Mouse (Mus musculus) frontal cortex, adult 2 months (tissue): Measurements from ENCODE around the gene Gmeb2. TPM values are rescaled to one million over a fixed set of nuclear protein-coding genes. Genes with fewer than 3 reads are reported as not detected.

Experiments used
- DNase-seq, 2 experiments: peaks; one replicate each; pipeline ENCODE4 v3.0.0; 2022; ENCODE audit warnings: low spot score in 1 of 2; ENCODE audit errors: extremely low spot score in 1 of 2
- polyA plus RNA-seq: library from polyadenylated mRNA; depleted of rRNA; stranded (reverse); fragments of >200 nt; gene quantifications from 2 replicates; pipeline ENCODE4 v1.2.3, GENCODE M21; 2012; rRNA removed

Gmeb2 gene
- polyA plus RNA-seq, 1 experiment, result 21.7 TPM

DNA sequence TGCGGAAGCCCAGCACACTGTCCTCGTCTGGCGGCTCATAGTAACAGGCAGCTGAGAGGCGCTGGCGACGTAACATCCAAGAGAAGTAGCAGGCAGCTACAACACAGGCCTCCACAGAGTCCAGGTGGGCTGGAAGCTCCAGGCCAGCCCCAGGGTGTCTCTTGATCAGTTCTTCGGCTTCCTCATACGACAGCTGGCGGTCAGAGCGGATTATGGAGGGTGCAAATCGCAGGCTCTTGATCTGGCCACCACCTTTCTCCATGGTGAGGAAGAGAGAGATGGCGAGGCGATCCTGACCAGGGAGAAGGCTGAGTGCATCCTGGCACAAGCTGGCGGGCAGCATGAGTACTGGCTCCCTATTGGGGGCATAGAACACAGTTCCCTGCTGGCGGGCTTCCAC is 54.4 kb downstream of the Gmeb2 start:
- DNase-seq, result no peak

DNA sequence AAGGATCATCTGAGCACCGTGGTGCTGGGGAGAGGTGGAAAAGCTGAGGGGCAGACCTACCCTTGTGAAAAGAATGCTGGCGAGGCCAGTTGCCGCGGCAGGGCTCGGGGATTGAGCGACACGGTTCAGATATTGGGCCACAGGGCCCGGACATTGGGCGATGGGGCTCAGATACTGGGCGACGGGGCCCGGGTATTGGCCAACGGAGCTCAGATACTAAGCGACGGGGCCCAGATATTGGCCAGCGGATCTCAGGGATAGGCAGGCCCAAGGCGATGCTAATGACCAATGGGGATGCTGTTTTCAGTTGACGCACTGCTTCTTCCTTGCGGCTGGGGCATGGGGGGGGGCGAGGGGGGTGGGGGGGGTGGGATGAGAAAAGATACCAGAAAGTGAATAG is 56.7 kb downstream of the Gmeb2 start:
- DNase-seq, result no peak

DNA sequence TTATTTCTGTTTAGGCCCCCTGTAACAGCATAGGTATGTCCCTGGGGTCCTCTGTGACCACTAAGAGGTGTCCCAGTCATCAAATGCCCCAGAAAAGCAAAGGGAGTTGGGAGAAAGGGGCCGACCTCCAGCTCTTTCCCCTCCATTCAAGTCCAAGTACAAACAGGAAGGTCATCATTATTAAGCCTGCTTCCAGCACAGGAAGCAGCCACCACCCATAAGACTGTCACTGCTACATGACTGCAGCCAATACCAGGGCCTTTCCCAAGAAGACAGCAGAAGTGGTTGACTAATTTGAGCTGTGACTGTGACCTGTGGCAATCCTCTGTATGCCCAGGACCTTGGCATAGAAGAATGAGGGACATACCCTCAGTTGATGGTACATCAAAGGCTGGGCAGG is 59.5 kb downstream of the Gmeb2 start:
- no peak for DNase-seq

DNA sequence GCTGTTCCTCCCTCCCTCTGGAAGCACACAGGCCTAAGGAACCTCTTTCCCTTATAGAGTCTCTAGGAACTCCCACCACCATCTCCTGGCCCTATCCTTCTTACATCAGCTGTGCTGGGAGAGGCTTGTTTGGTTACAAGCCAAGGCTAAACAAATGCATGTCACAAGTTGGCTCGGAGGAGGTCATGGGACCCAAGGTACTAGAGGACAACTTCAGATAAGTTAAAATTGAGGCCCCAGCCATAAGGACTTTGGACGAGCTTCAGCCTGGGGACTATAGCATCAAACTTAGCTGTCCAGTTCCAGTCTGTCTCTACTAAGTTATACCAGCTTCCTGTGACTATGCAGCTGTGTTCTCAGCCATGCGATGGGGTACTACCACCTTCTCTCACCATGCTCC is 60.7 kb downstream of the Gmeb2 start:
- DNase-seq, result no peak

DNA sequence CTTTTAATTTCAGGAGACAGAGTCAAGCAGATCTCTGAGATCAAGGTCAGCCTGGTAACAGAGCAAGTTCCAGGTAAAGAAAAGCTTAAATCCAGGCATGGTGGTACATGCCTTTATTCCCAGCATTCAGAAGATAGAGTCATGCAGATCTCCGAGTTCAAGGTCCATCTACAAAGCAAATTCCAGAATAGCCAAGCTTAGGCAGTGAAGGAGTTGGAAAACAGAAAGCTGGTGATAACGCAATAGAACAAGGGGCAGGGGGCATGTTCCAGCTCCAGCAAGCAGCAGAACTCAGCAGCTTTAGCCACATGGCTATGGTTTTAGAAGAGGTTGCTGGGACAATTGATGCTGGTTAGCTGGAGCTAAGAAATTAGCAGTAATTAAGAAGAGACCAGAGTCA is 62.8 kb downstream of the Gmeb2 start:
- no peak for DNase-seq

DNA sequence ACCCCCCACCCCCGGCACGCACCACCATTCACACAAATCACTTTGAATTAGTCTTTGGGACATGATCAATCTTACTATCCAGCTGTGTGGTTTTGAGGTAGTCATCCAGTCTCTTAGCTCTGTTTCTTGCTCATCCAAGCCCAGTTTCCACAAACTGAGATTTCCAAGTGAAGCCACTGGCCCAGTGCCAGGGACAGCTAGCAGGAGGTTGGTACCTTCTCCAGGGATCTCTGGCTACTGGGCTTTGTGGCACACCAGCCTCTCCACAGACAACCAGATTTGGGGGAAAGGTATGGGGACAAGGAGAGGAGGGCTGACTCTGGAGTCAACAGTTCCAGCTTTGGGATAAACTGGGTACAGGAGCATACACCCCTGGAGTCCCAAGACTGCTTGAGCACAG is 67.5 kb downstream of the Gmeb2 start:
- peak in 1 of 2 experiments; percentile 12 for DNase-seq

DNA sequence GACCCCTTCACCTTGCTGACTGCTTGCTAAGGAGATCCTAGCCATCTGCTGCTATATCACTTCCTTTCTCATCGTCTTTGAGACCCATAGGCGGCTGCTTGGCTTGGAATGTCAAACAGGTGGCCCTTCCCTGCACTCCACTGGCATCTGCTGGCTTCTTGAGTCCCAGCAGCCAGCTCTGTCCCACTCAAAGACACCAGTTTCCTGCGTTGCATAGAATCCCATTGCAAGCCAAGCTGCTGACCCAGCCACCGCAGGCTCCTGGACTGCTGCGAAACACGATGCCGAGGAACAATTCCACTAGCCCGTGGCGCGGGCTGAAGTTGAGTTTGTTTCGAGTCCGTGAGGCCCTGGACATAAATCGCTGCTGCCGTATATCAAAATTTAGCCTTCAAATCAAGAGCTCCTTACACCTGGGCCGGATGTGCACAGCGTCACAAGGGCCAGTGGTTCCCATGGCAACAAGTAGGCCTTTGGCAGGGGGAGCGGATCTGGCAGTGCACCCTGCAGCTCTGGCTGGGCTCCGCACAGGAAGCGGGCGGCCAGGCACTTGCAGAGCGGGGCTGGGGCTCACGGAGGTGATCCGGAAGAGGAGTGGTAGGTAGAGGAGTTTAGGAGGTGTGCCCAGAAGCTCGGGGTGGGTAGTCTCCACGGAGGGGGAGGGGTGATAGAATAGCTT is 68.2 kb downstream of the Gmeb2 start, which contains the start of gene Fndc11:
Gene Fndc11 (plus strand): TSS at position 476 of the 679 bp plus-strand sequence.
- peak; percentile 14 to 53 for DNase-seq

DNA sequence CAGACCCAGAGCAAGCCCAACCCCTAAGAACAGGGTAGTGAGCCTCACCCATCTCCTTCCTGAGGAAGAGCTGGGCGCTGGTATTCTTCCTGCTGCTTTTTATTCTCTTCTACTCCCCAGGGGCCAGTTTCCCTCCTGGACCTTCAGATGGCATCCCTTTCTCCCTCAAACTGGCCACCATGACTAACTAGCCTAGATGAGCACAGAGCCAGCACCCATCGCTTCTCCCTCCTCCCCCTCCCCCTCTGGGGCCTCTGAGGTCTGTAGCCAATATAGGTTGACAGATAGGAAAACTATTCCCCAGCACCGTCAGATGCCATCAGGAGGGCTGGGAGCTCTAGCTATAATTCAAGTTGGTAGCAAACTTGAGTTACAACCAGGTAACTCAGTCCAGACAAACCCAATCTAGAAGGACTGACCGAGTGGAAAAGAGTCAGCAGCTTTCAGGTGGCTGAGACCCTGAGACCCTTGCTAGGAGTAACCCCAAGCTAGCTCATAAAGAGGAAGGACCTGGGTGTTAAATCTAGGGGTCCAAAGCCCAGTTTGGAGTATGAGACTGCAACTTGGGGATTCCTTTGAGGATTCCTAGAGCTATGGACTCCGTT is 68.9 kb downstream of the Gmeb2 start:
- no peak for DNase-seq

DNA sequence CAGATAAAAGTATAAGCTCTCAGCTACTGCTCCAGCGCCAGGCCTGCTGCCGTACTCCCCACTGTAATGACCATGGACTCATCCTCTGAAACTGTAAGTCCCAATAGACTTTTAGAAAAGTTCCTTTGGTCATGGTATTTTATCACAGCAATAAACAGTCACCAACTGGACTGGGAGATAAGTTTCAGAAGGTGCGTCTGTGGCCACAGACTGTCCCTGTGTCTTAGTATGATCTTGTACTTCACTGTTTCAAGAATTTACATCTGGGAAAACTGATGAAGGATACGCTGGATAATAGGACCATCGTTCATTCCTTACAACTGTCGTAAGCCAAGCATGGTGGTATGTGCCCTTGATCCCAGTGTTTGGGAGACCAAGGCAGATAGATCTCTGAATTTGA is 71.8 kb downstream of the Gmeb2 start:
- DNase-seq, result no peak

DNA sequence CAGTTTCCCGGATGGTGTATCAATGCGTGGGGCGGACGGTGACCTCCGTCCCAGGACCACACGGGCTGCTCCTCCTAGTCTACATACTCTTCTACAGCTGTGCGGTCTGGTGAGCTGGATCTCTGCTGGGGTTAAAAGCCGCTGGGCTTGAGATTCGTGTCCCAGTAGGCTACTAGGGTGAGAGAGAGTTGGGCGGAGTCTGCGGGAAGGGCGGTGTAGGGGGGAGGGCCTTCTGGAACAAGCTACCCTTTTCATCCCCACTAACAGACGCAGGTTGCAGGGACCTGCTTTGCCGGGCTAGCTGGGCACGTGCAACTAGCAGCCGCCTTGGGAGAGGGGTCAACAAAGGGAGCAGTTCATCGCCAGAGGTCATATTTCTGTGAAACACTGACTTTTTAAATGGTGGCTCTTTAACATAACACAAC is 74.8 kb downstream of the Gmeb2 start, which contains the start of gene Srms:
Gene Srms (minus strand): TSS at position 165 of the 425 bp plus-strand sequence.
- no peak for DNase-seq

DNA sequence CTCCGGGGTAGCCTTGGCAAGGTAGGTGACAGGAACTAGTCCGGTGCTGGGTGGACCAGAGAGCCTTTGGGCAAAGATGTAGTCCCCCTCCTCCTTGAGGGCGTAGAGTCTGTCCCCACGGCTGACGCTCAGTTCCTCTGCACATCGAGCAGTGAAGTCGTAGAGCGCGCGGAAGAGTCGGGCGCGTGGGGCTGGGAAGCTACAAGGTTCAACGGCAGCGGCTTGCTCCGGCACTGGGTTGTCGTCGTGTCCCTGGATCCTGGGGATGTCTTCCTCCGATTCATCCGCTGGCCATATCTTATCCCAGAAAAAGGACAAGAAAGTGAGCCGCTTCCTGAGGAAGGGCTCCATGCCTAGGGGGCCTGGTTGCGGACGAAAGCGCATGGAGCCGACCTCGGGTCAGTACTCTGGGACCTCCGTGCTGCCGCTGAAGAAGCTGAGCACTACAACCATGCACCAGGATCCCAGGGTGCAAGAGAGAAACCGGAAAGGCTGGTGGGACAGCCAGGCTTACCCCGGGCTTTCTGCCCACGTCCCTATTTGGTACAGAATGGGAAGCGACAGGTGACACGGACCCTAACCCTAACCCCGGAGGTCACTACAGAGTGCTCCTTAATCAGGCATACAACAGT is 75.3 kb downstream of the Gmeb2 start:
- no peak for DNase-seq

DNA sequence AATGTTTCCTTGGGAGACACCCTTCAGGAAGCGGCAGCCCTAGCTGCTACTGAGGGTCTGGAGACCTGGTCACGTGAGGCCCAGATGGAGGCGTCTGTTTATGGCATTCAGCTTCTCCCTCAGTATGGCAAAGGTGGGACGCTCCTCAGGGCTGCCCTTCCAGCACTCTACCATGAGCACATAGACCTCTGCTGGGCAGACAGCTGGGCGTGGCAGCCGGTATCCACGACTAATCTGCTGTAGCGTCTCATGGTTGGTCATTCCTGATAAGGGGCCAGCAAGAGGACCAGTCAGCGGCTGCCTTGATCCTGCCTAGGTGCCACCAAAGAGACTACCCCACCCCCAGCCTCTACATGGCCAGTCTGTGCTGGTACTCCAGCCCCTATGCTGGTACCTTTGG is 81.7 kb downstream of the Gmeb2 start:
- no peak for DNase-seq

DNA sequence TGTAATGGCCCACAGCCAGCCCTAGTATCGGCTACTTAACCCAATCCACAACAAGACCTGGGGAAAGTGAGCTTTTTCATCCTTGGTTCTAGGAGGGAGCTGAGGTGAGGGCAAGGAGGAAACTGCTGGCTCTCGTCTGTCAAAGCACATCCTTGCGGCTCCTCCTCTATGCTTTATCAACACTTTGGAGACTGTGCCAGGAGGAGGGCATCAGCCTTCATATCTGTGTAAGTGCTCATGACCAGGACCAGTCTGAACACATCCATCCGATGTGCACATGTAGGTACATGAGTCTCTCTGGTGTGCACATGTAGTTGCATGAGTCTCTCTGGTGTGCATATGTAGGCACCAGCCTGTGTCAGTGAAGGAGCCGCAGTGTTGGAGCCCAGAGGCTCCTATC is 82.2 kb downstream of the Gmeb2 start:
- no peak for DNase-seq

DNA sequence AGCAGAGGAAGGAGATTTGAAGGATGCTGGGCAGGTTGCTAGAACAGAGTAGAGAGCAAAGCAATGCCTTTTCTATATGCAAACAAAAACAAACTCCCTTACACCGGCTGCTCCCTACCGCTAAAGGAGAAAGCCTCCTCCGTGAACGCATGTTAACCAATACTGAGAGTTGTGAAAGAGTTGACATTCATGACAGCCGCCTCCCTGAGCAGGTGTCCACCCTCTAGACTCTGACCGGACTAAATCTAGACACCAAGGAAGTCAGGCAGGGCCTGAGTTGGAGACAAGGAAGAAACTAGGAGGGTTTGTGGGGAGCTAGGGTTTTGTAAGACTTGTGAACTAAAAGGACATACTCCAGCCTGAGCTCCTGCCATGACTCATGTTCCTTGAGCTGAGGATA is 84.9 kb downstream of the Gmeb2 start:
- no peak for DNase-seq

DNA sequence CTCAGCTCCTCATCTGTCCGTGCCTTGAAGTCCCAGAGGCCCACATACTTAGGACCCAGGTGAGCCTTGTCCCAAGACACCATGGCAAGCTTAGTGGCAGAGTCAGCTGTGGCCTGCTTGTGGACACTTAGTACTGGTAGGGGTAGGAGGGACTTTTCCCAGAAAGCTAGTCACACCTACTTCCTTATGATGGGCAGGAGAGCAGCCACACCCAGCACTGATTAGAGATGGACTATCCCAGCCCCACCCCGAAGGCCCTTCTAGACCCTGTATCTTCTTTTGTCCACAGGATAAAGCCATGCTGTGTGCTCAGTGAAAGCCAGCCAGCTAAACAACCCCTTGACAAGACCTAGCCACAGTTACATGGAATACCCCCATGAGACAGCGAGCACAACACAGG is 85.4 kb downstream of the Gmeb2 start, which contains the start of gene Ptk6:
Gene Ptk6 (minus strand): TSS at position 368 of the 400 bp plus-strand sequence.
- DNase-seq, result no peak

DNA sequence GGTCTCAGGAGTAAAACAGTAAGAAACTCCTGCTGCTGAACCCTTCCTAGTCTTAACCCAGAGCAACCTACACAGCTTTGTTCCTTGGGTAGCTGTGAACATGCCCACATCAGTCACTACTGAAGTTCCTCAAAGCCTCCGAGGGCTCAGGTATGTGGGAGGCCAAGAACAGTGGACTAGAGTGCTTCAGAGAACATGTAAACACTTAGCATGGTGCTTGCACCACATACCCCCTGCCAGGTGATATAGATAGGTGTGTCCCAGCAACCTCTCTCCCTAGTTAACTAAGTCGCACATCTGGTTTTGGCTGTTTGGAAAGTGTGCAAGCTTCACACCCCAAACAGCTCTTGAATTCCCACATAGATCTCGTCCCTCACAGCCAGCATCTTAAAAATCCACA is 86.2 kb downstream of the Gmeb2 start:
- DNase-seq, result no peak

Other genes starting within 250 kb of the Gmeb2 start
- 12.3 and 13.7 TPM in 2 replicates for gene Chrna4, start 244.5 kb downstream of the Gmeb2 start, polyA plus RNA-seq
- 167 and 170 TPM in 2 replicates for gene Kcnq2, start 152.7 kb downstream of the Gmeb2 start, polyA plus RNA-seq
- 939 and 990 TPM in 2 replicates for gene Eef1a2, start 131.0 kb downstream of the Gmeb2 start, polyA plus RNA-seq
- 117 and 142 TPM in 2 replicates for gene Ppdpf, start 100.8 kb downstream of the Gmeb2 start, polyA plus RNA-seq
- gene Ptk6, start 85.2 kb downstream of the Gmeb2 start, polyA plus RNA-seq, result 0.04 and 0.08 TPM in 2 replicates
- gene Srms, start 74.8 kb downstream of the Gmeb2 start, polyA plus RNA-seq, result 0.44 and 0.50 TPM in 2 replicates
- 0.13 and 0.14 TPM in 2 replicates for gene Fndc11, start 68.0 kb downstream of the Gmeb2 start, polyA plus RNA-seq
- 3.0 TPM in 2 replicates for gene Helz2, start 46.0 kb downstream of the Gmeb2 start, polyA plus RNA-seq
- 725 and 731 TPM in 2 replicates for gene Stmn3, start 26.5 kb upstream of the Gmeb2 start, polyA plus RNA-seq
- 71.9 and 77.1 TPM in 2 replicates for gene Rtel1, start 31.7 kb upstream of the Gmeb2 start, polyA plus RNA-seq
- 87.9 and 93.7 TPM in 2 replicates for gene Zgpat, start 76.9 kb upstream of the Gmeb2 start, polyA plus RNA-seq
- 75.8 and 76.8 TPM in 2 replicates for gene Arfrp1, start 77.4 kb upstream of the Gmeb2 start, polyA plus RNA-seq
- 71.8 and 72.7 TPM in 2 replicates for gene Lime1, start 92.0 kb upstream of the Gmeb2 start, polyA plus RNA-seq
- 6.6 and 6.9 TPM in 2 replicates for gene Zbtb46, start 171.4 kb upstream of the Gmeb2 start, polyA plus RNA-seq
- not detected in 2 replicates for gene Abhd16b, start 205.2 kb upstream of the Gmeb2 start, polyA plus RNA-seq
- gene Tpd52l2, start 209.1 kb upstream of the Gmeb2 start, polyA plus RNA-seq, result 115 and 118 TPM in 2 replicates
- 139 and 171 TPM in 2 replicates for gene Dnajc5, start 232.4 kb upstream of the Gmeb2 start, polyA plus RNA-seq